Mouse (Mus musculus): ENCODE measurements around the gene Phf21b. TPM values are rescaled to one million over a fixed set of nuclear protein-coding genes. Genes with fewer than 3 reads are reported as not detected.
A peak's percentile ranks its signal among the peaks of the same experiment; 100 is the strongest.

Gene Phf21b
- polyA plus RNA-seq, 1 experiment from 2014 or later = 1.2 TPM

DNA sequence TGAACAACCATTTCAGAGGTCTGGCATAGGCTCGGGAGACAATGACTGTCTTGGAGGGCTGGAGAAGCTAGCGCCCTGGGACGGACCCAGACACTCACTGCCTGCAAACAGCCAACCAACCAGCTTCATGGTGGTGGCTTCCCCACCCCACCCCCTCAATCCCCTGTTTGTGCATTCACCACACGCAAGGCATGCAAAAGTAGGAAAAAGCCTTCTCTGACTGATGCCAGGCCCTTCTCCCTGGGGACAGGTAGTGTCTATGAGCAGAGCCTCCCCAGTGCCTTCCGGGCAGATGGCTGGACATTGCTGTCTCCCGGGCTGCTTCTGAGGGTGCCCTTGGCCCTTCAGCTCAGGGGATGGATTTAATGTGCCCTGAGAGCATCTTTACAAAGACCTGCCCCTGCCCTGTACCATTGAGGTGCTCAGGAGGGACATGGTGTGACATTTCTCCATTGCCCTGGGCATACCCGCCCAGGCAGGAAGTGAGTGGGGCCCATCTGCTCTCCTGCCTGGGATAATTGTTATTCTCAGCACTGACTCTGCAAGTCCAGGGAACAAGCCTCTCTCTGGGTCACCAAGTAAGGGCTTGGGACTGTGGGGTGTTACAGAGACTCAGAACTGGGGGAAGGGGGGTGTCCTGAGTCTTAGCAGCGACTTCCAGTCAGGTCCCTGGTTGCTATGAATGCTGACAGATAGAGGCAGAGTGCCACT, 93.0 kb downstream of the Phf21b start:
- no peaks in the 10 kb centered on the region for H3K36me3 ChIP-seq
- no peak overlapping the region for H3K27ac ChIP-seq
- 81% methylated on average over 8 of the region's 8 CpGs for WGBS
- no peaks in the 10 kb centered on the region for H3K9me3 ChIP-seq (replicated peaks)
- no peak for DNase-seq (ENCODE audit: low spot score)
- H3K4me1 ChIP-seq = peaks cover 14% of the 10 kb centered on the region
- peaks cover 4% of the 10 kb centered on the region for H3K27me3 ChIP-seq (ENCODE audit: low read depth, poor library complexity, severe bottlenecking)
- no peak overlapping the region for H3K4me3 ChIP-seq

GRCm38 (mm10) chr15:84758493-84758892, 97.4 kb downstream of the Phf21b start:
- WGBS = 33% methylated on average over 4 of the region's 4 CpGs
- peak; percentile 76 for DNase-seq (ENCODE audit: low spot score)
- Histone ChIP-seq H3K27ac (no peak overlapping the region), H3K4me3 (no peak overlapping the region), H3K27me3 (ENCODE audit: low read depth, poor library complexity, severe bottlenecking) (peaks cover 33% of the 10 kb centered on the region), H3K36me3 (no peaks in the 10 kb centered on the region), H3K9me3 (replicated peaks) (no peaks in the 10 kb centered on the region), H3K4me1 (peaks cover 26% of the 10 kb centered on the region)

DNA sequence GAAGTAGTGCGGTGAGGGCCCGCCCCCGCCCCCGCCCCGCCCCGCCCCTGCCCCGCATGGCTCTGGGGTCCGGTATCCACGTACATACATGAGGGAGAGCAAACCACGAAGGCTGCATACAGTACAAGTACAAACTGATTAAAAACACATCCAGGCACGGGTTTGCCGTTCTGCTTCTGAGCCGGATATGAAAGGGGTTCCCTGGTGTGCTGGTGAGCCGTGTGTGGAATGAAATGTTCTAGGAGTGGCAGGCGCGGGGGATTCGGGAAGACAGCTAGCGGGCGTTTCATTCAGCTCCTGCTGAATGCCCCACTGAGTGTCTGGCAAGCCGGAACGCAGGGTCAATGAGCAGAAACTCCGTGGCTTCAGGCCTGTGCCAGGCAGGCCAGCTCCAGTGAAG, 99.4 kb downstream of the Phf21b start:
- H3K4me1 ChIP-seq = peaks cover 22% of the 10 kb centered on the region
- H3K27ac ChIP-seq = no peak overlapping the region
- WGBS = 4% methylated on average over 22 of the region's 22 CpGs
- no peaks in the 10 kb centered on the region for H3K36me3 ChIP-seq
- DNase-seq (ENCODE audit: low spot score) = peak; percentile 52
- H3K4me3 ChIP-seq = peak overlapping the region; percentile 44
- H3K9me3 ChIP-seq (replicated peaks) = no peaks in the 10 kb centered on the region
- peaks cover 33% of the 10 kb centered on the region for H3K27me3 ChIP-seq (ENCODE audit: low read depth, poor library complexity, severe bottlenecking)

DNA sequence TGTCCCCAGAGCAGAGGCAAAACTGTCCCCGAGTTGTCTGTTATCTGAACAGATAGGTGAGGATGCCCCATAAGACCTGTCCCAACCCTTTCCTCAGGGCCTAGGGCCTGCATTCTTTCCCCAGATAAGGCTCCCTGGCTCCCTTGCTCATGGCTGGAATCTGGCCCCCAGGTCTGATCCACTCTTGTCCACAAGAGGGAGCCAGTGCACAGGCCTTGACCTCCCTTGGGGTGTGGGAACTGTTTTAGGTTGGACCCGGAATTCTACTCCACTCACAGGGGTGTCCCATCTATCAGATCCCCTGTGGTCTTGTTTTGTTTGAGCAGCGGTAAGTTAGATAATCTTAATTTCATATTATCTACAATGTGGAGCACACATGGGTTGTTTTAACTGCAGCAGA, 100.9 kb downstream of the Phf21b start:
- WGBS = 15% methylated on average over 3 of the region's 3 CpGs
- H3K27ac ChIP-seq = no peak overlapping the region
- H3K9me3 ChIP-seq (replicated peaks) = no peaks in the 10 kb centered on the region
- H3K4me1 ChIP-seq = peaks cover 22% of the 10 kb centered on the region
- no peak overlapping the region for H3K4me3 ChIP-seq
- H3K36me3 ChIP-seq = no peaks in the 10 kb centered on the region
- peaks cover 33% of the 10 kb centered on the region for H3K27me3 ChIP-seq (ENCODE audit: low read depth, poor library complexity, severe bottlenecking)
- peak; percentile 86 for DNase-seq (ENCODE audit: low spot score)

DNA sequence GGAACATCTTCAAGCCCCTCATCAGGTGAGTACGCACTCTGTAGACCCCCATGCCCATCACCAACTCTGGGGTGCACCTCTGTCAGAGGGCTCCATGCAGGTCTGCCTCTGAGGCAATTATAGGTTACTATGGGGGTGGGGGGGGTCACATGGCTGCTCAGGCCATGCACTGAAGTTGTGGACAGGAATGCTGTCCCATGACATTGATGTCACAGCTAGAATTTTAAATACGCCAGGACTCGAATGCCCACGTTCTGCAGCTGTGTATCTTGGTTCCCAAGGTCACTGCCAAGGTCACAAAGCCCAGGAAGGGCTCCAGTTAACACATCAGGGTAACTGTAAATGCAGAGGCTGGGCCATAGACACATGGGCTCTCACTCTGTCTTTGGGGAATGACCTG, 110.0 kb downstream of the Phf21b start:
- no peak overlapping the region for H3K27ac ChIP-seq
- no peaks in the 10 kb centered on the region for H3K27me3 ChIP-seq (ENCODE audit: low read depth, poor library complexity, severe bottlenecking)
- DNase-seq (ENCODE audit: low spot score) = no peak
- peaks cover 17% of the 10 kb centered on the region for H3K4me1 ChIP-seq
- 94% methylated on average over 4 of the region's 4 CpGs for WGBS
- no peaks in the 10 kb centered on the region for H3K9me3 ChIP-seq (replicated peaks)
- no peaks in the 10 kb centered on the region for H3K36me3 ChIP-seq
- no peak overlapping the region for H3K4me3 ChIP-seq

- Histone ChIP-seq H3K27me3 (ENCODE audit: low read depth, poor library complexity, severe bottlenecking) (no peaks in the 10 kb centered on the region), H3K9me3 (replicated peaks) (no peaks in the 10 kb centered on the region), H3K4me3 (no peak overlapping the region), H3K4me1 (peaks cover 17% of the 10 kb centered on the region), H3K27ac (peak overlapping the region; percentile 42), H3K36me3 (no peaks in the 10 kb centered on the region)
- WGBS = 6% methylated on average over 2 of the region's 2 CpGs
- DNase-seq (ENCODE audit: low spot score) = peak; percentile 30
Observed at GRCm38 (mm10) chr15:84744308-84744707, 111.5 kb downstream of the Phf21b start.

DNA sequence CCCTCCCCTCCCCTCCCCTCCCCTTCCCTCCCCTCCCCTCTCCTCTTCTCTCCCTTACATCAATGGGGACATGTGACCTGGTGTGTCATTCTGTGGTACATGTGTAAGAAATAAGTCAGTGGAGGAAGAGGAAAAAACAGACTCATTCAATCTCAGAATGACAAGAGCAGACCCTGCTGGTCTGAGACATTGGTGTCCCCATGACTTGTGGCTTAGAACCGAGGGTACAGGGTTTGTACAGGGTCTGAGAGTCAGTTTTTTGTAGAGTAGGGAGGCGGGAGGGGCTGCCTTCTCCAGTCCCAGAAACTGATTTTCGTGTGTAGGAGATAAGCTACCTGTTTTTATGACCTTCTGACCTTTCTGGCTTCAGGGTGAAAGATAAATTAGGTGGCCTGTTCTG, 112.5 kb downstream of the Phf21b start:
- DNase-seq (ENCODE audit: low spot score) = peak; percentile 35
- WGBS = 4% methylated on average over 3 of the region's 3 CpGs
- H3K4me1 ChIP-seq = peaks cover 17% of the 10 kb centered on the region
- no peaks in the 10 kb centered on the region for H3K9me3 ChIP-seq (replicated peaks)
- no peak overlapping the region for H3K4me3 ChIP-seq
- H3K36me3 ChIP-seq = no peaks in the 10 kb centered on the region
- no peaks in the 10 kb centered on the region for H3K27me3 ChIP-seq (ENCODE audit: low read depth, poor library complexity, severe bottlenecking)
- H3K27ac ChIP-seq = no peak overlapping the region

GRCm38 (mm10) chr15:84741573-84741972, 114.3 kb downstream of the Phf21b start:
- Histone ChIP-seq H3K27ac (no peak overlapping the region), H3K4me3 (no peak overlapping the region), H3K4me1 (peaks cover 22% of the 10 kb centered on the region), H3K9me3 (replicated peaks) (no peaks in the 10 kb centered on the region), H3K27me3 (ENCODE audit: low read depth, poor library complexity, severe bottlenecking) (no peaks in the 10 kb centered on the region), H3K36me3 (no peaks in the 10 kb centered on the region)
- WGBS = 86% methylated on average over 3 of the region's 3 CpGs
- DNase-seq (ENCODE audit: low spot score) = peak; percentile 29

- DNase-seq (ENCODE audit: low spot score) = no peak
- peaks cover 15% of the 10 kb centered on the region; the same call in 1 of the 2 replicates for H3K4me1 ChIP-seq
- no peaks in the 10 kb centered on the region for H3K27me3 ChIP-seq (ENCODE audit: low read depth, poor library complexity, severe bottlenecking)
- WGBS = 95% methylated on average over 7 of the region's 7 CpGs
- no peaks in the 10 kb centered on the region for H3K9me3 ChIP-seq (replicated peaks)
- H3K4me3 ChIP-seq = no peak overlapping the region
- H3K36me3 ChIP-seq = no peaks in the 10 kb centered on the region
- H3K27ac ChIP-seq = no peak overlapping the region
Observed at GRCm38 (mm10) chr15:84738246-84738645, 117.6 kb downstream of the Phf21b start.

DNA sequence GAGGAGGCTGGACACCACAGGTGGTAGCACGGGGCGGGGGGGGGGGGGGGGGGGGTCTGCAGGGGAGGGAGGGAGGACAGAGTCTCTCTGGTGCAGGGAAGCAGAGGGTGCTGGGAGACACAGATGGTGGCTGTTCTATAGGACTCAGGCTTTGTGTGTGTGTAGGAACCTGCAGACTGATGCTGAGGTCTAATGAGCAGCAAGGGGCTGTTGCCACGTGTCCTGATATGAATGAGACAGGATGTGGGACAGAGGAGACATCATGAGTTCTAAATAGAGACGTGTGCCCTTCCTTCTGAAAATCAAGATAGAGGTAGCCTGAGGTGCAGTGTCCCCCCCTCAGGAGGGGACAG, 118.9 kb downstream of the Phf21b start:
- Histone ChIP-seq H3K4me3 (no peak overlapping the region), H3K4me1 (peaks cover 14% of the 10 kb centered on the region; the same call in 1 of the 2 replicates), H3K9me3 (replicated peaks) (no peaks in the 10 kb centered on the region), H3K27me3 (ENCODE audit: low read depth, poor library complexity, severe bottlenecking) (no peaks in the 10 kb centered on the region), H3K27ac (peak overlapping the region; percentile 53), H3K36me3 (no peaks in the 10 kb centered on the region)
- 67% methylated on average over 2 of the region's 4 CpGs for WGBS
- no peak for DNase-seq (ENCODE audit: low spot score)

DNA sequence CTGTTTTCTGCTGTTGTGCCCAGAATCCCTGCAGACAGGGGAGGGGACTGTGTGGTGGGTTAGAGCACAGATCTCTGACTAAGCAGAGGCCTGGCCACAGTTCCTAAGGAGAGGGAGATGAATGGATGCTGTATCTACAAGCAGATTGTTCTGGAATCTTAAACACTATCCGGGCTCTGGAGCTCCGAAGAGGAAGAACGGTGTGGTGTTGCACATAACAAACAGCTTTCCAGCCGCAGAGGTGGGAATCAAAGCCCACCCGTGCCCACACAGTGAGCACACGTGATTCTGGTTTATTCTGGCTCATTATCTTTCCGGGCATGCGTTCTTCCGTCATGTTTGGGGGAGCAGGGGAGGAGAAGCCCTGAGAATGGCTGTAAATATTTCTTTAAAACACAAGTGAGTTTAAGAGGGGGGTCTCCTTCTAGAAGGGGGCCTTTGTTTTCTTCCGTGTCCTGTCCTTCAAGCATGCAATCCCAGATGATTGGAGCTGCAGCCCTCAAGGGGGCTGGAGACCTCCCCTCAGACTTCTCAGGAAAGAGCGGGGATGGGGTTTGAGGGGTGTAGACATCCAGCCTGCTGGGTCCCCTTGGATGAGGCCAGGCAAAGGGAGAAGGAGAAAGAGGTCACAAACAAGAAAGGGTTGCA, 119.4 kb downstream of the Phf21b start:
- H3K27ac ChIP-seq = peak overlapping the region; percentile 53
- H3K4me3 ChIP-seq = no peak overlapping the region
- DNase-seq (ENCODE audit: low spot score) = no peak
- no peaks in the 10 kb centered on the region for H3K36me3 ChIP-seq
- H3K4me1 ChIP-seq = peaks cover 18% of the 10 kb centered on the region
- 84% methylated on average over 11 of the region's 11 CpGs for WGBS
- H3K9me3 ChIP-seq (replicated peaks) = no peaks in the 10 kb centered on the region
- no peaks in the 10 kb centered on the region for H3K27me3 ChIP-seq (ENCODE audit: low read depth, poor library complexity, severe bottlenecking)
